In genomic region chr4:134956328-134956727, GRCm38 (mm10) we compare ENCODE assay signal across 8 mouse cellular contexts. TPM values are rescaled to one million over a fixed set of nuclear protein-coding genes. Genes with fewer than 3 reads are reported as not detected.
DNase-seq lines count a peak whose midpoint lies in the region; TF ChIP-seq lines count a peak whose summit lies in the region.

No protein-coding gene starts in this region.

- peak; percentile 63 to 90 for DNase-seq in adrenal gland, adult (ENCODE audit: inconsistent age in 2 of 2, low spot score in 1 of 2)
- no peak for DNase-seq in adrenal gland, adult 8-10 months
- peak; percentile 37 for DNase-seq in CH12.LX (ENCODE audit: extremely low read depth)
- peak; percentile 43 for DNase-seq in cerebellum, adult 11-12 months
- DNase-seq in gastrocnemius, postnatal 14 days: peak; percentile 63
- peak; percentile 83 to 85 for DNase-seq in kidney, postnatal 4 days
- peak; percentile 72 for DNase-seq in lung, postnatal 25 days (ENCODE audit: low spot score)
- peak; percentile 44 to 76 for DNase-seq in spleen, postnatal 14 days (ENCODE audit: low spot score in 2 of 2)

- no peak overlapping the region for H3K4me3 ChIP-seq in CH12.LX (replicated peaks in 1 of 3; ENCODE audit: low read depth in 2 of 3, low read length in 2 of 3, poor library complexity in 1 of 3)

- no peaks in the 10 kb centered on the region for H3K9me3 ChIP-seq in CH12.LX (replicated peaks; ENCODE audit: low read length)

- dilution Hi-C loops in CH12.LX (cut with MboI; ENCODE audit: extremely low pct_ligation_motif_present, extremely low pct_unique_long_range_greater_than_20kb, low sequenced_read_pairs): no loop called here

- no peaks in the 10 kb centered on the region for H3K79me2 ChIP-seq in CH12.LX (replicated peaks; ENCODE audit: control insufficient read depth, extremely low read depth, insufficient read depth, poor library complexity, severe bottlenecking)

- in situ Hi-C loops in CH12.LX (cut with MboI; ENCODE audit: low pct_ligation_motif_present, low pct_unique_long_range_greater_than_20kb, low sequenced_read_pairs): no loop called here

- H3K9ac ChIP-seq in CH12.LX (ENCODE audit: insufficient read depth, low read depth): no peak overlapping the region

- H3K27me3 ChIP-seq in CH12.LX (replicated peaks): peaks cover 44% of the 10 kb centered on the region

- H3K4me2 ChIP-seq in CH12.LX (ENCODE audit: insufficient read depth, low read depth, poor library complexity, severe bottlenecking): no peak overlapping the region

- TF ChIP-seq CTCF in CH12.LX (conservative IDR thresholded peaks at IDR 0.05 in 1 of 2, IDR thresholded peaks at IDR 0.05 in 1 of 2; ENCODE audit: low read depth in 2 of 2, low read length in 2 of 2): peak; percentile 14 to 52; a peak in 2 of 4 replicates

- TF ChIP-seq RAD21 in CH12.LX (IDR thresholded peaks at IDR 0.05; ENCODE audit: low read depth, low read length): no peak; the same call in none of the 2 replicates

- TF ChIP-seq POLR2A in CH12.LX (IDR thresholded peaks at IDR 0.05; ENCODE audit: low read depth, low read length): no peak

- no peaks in the 10 kb centered on the region for H3K36me3 ChIP-seq in CH12.LX (replicated peaks in 1 of 2; ENCODE audit: control insufficient read depth in 1 of 2, insufficient read depth in 1 of 2, low read length in 1 of 2)

- no peak for TF ChIP-seq EP300 in CH12.LX (IDR thresholded peaks at IDR 0.05; ENCODE audit: low read length)

- peaks cover 0 to 7% of the 10 kb centered on the region in 2 experiments; a peak in 3 of 4 replicates for H3K4me1 ChIP-seq in CH12.LX (ENCODE audit: control insufficient read depth in 1 of 2, insufficient read depth in 2 of 2)

- intact Hi-C loops in gastrocnemius, postnatal 14 days (cut with DNase I; ENCODE audit: low total_unique reads): no loop called here

- H3K27ac ChIP-seq in CH12.LX (ENCODE audit: insufficient read depth, low read depth): no peak overlapping the region

TF ChIP-seq in CH12.LX, 34 proteins besides CTCF, POLR2A, EP300 and RAD21:
- TF ChIP-seq USF1 (IDR thresholded peaks at IDR 0.05; ENCODE audit: low read depth, low read length) (no peak), JUND (conservative IDR thresholded peaks at IDR 0.05; ENCODE audit: low read depth, low read length) (no peak), MAFK (IDR thresholded peaks at IDR 0.05; ENCODE audit: insufficient replicate concordance, low read length) (no peak), SMC3 (IDR thresholded peaks at IDR 0.05; ENCODE audit: low read depth, low read length) (peak; percentile 34; the same call in 1 of the 2 replicates)

RNA-seq across cellular contexts. Expression of gene Syf2, which starts 25.6 kb away (rescaled TPM):
- 100 to 1,000 TPM in 1 of 4 experiments, 10 to 100 TPM in 3; 80.6 to 102 (median 92.5) TPM for total RNA-seq in adrenal gland, adult 8-10 months (2022)
- 59.2 and 63.5 TPM in 2 replicates for total RNA-seq in CH12.LX (2012; rRNA removed)
- total RNA-seq in CH12.LX (2014; rRNA removed): 77.1 and 93.8 TPM in 2 replicates
- 76.1 and 89.0 TPM in 2 replicates for polyA plus RNA-seq in CH12.LX (2012; ENCODE audit: insufficient read length, low read depth)
- 10 to 100 TPM; 34.1 to 39.6 TPM for total RNA-seq in gastrocnemius, postnatal 14 days (2021)

RNA-seq across cellular contexts. Expression of gene Rsrp1, which starts 32.9 kb away (rescaled TPM):
- total RNA-seq in adrenal gland, adult 8-10 months (2022): 100 to 1,000 TPM; 450 to 493 (median 461) TPM
- total RNA-seq in CH12.LX (2012; rRNA removed) (61.3 and 71.9 TPM in 2 replicates), CH12.LX (2014; rRNA removed) (51.2 and 62.7 TPM in 2 replicates)
- 69.4 and 86.8 TPM in 2 replicates for polyA plus RNA-seq in CH12.LX (2012; ENCODE audit: insufficient read length, low read depth)
- total RNA-seq in gastrocnemius, postnatal 14 days (2021): 100 to 1,000 TPM in 1 of 2 experiments, 10 to 100 TPM in 1; 76.9 to 163 TPM

RNA-seq across cellular contexts. Expression of gene Tmem50a, which starts 41.5 kb away (rescaled TPM):
- 100 to 1,000 TPM; 200 to 410 (median 314) TPM for total RNA-seq in adrenal gland, adult 8-10 months (2022)
- 84.8 and 95.8 TPM in 2 replicates for total RNA-seq in CH12.LX (2012; rRNA removed)
- total RNA-seq in CH12.LX (2014; rRNA removed): 131 and 132 TPM in 2 replicates
- polyA plus RNA-seq in CH12.LX (2012; ENCODE audit: insufficient read length, low read depth): 114 and 133 TPM in 2 replicates
- 10 to 100 TPM; 41.1 to 45.9 TPM for total RNA-seq in gastrocnemius, postnatal 14 days (2021)
